In genomic region chr9:42705848-42706247, GRCm38 (mm10) we compare ENCODE assay signal across 20 mouse cellular contexts.
"Had no signal": no experiment of that assay in that cellular context is flagged by ENCODE, and none has a peak within 500 bp of the region (broad histone marks: within the 10 kb centered on the region; RNA-seq: fewer than 3 reads in every experiment).

No protein-coding gene starts in this region.

- DNase-seq: heart, postnatal 10 days; heart, postnatal 14 days; heart, postnatal 36 days; heart, postnatal 4 days; kidney, adult 11 months; kidney, adult 2 months; kidney, adult 8-10 months; kidney, adult 9 months; kidney, postnatal 10 days; kidney, postnatal 14 days; kidney, postnatal 25 days; kidney, postnatal 36 days; kidney, postnatal 4 days; layer of hippocampus, postnatal 36 days had no signal

- ATAC-seq: hindbrain, embryonic 16.5 days; hindbrain, postnatal 0 days; inflammation-experienced regulatory T-cells, adult 6 months; intestine, embryonic 15.5 days; intestine, embryonic 16.5 days; intestine, postnatal 0 days had no signal
